Mouse (Mus musculus): ENCODE measurements around the gene Slc2a9.

DNA sequence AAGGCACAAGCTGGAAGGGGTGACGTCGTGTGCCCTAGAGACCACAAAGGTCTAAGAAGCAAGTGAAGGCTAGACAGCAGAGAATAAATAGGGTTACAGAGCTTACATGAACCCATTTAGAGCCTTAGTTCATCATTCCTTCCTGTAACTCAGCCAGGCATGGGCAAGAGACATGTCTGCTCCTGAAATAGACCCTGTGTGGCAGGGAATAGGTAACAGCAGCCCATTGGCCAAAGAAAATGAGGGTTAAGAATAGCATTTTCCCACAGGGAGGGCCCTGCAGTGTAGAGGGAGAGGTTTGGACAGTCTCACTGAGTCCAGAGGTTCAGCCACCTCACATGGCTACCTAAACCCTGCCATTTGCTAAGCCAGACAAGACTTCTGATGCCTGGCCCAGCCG is 38.8 kb upstream of the Slc2a9 start:
- TF ChIP-seq MAZ (IDR thresholded peaks at IDR 0.05; ENCODE audit: low read depth, low read length) (no peak), POLR2A (IDR thresholded peaks at IDR 0.05; ENCODE audit: low read depth, low read length) (no peak), CTCF (conservative IDR thresholded peaks at IDR 0.05 in 1 of 2, IDR thresholded peaks at IDR 0.05 in 1 of 2; ENCODE audit: low read depth in 2 of 2, low read length in 2 of 2) (no peak), ETS1 (conservative IDR thresholded peaks at IDR 0.05; ENCODE audit: low read depth, low read length) (no peak), RAD21 (IDR thresholded peaks at IDR 0.05; ENCODE audit: low read depth, low read length) (no peak), TCF12 (IDR thresholded peaks at IDR 0.05; ENCODE audit: low read depth, low read length) (no peak), HCFC1 (IDR thresholded peaks at IDR 0.05; ENCODE audit: low read depth, low read length) (no peak), ZNF384 (IDR thresholded peaks at IDR 0.05; ENCODE audit: low read depth, low read length) (no peak), ZC3H11A (IDR thresholded peaks at IDR 0.05; ENCODE audit: low read depth, low read length) (no peak), POLR2AphosphoS2 (IDR thresholded peaks at IDR 0.05; ENCODE audit: low read depth, low read length) (no peak), CHD2 (IDR thresholded peaks at IDR 0.05; ENCODE audit: low read length) (no peak)

Measured in CH12.LX (cell line).